Mouse (Mus musculus) C2C12 (cell line): ENCODE measurements around the gene Olfr794. TPM values are rescaled to one million over a fixed set of nuclear protein-coding genes. Genes with fewer than 3 reads are reported as not detected.

Experiments
- H3K27me3 ChIP-seq: one replicate; pipeline ENCODE4 v1.6.1; 2011; ENCODE audit not compliant: control insufficient read depth, insufficient read depth, insufficient read length
- H3K36me3 ChIP-seq: one replicate; pipeline ENCODE4 v1.6.1; 2011; ENCODE audit not compliant: control insufficient read depth, insufficient read depth
- H3K4me3 ChIP-seq: one replicate; pipeline ENCODE4 v1.5.1; 2011; ENCODE audit warnings: mild to moderate bottlenecking, control low read depth; ENCODE audit not compliant: poor library complexity, insufficient read depth, severe bottlenecking
- H3K79me2 ChIP-seq: one replicate; pipeline ENCODE4 v1.6.1; 2011; ENCODE audit not compliant: control insufficient read depth, insufficient read depth
- H3K79me3 ChIP-seq: one replicate; pipeline ENCODE4 v1.6.1; 2011; ENCODE audit warnings: low read depth, control low read depth
- H3ac ChIP-seq: one replicate; pipeline ENCODE3; 2011; ENCODE audit warnings: low read depth; ENCODE audit not compliant: control insufficient read depth, insufficient read length
- CEBPB ChIP-seq: IDR thresholded peaks from one replicate; pipeline ENCODE4 v1.6.1; 2011; ENCODE audit warnings: low read depth, mild to moderate bottlenecking, control low read depth, moderate library complexity
- CTCF ChIP-seq: IDR thresholded peaks from one replicate; pipeline ENCODE4 v1.5.1; 2011; ENCODE audit not compliant: control insufficient read depth, insufficient read depth, insufficient read length
- FOSL1 ChIP-seq: IDR thresholded peaks from one replicate; pipeline ENCODE4 v1.8.0; 2011; ENCODE audit warnings: mild to moderate bottlenecking, low read length; ENCODE audit not compliant: poor library complexity, insufficient read depth, severe bottlenecking
- MAX ChIP-seq: IDR thresholded peaks from one replicate; pipeline ENCODE4 v1.6.1; 2011; ENCODE audit warnings: mild to moderate bottlenecking, control low read depth
- MYOD1 ChIP-seq: IDR thresholded peaks from one replicate; pipeline ENCODE4 v1.6.1; 2011; ENCODE audit warnings: low read depth; ENCODE audit not compliant: control insufficient read depth, insufficient read length
- MYOG ChIP-seq: IDR thresholded peaks from one replicate; pipeline ENCODE4 v1.6.1; 2011; ENCODE audit not compliant: control insufficient read depth, insufficient read length; ENCODE audit errors: extremely low read depth
- USF1 ChIP-seq: IDR thresholded peaks from one replicate; pipeline ENCODE4 v1.6.1; 2011; ENCODE audit warnings: low read depth, mild to moderate bottlenecking, control low read depth, moderate library complexity
- microRNA-seq: library from miRNA; unstranded; fragments of <30 nt; microRNA quantifications from one replicate; pipeline ENCODE4, GENCODE M21; 2019; ENCODE audit warnings: borderline microRNAs expressed
- polyA plus RNA-seq: library from polyadenylated mRNA; unstranded; fragments of >200 nt; fragmentation: generic; extraction: Trizol; gene quantifications from one replicate; pipeline ENCODE4 v1.2.1, GENCODE M21; 2012; ENCODE audit warnings: missing spikeins

Olfr794 gene
- polyA plus RNA-seq, 1 experiment = not detected

- TF ChIP-seq MYOD1 (no peak), CTCF (no peak), MAX (no peak), CEBPB (no peak), USF1 (no peak), MYOG (no peak), FOSL1 (no peak)
- H3K4me3 ChIP-seq = no peak overlapping the region
- no peaks in the 10 kb centered on the region for H3K79me2 ChIP-seq
- no peaks in the 10 kb centered on the region for H3K27me3 ChIP-seq
- H3ac ChIP-seq = no peak overlapping the region
- H3K36me3 ChIP-seq = no peaks in the 10 kb centered on the region
- no peaks in the 10 kb centered on the region for H3K79me3 ChIP-seq
Observed at GRCm38 (mm10) chr10:129621724-129622123, 54.3 kb downstream of the Olfr794 start.

Small RNA genes lying within 50 kb of the gene (microRNA-seq; reads per million reads assigned to microRNA genes)
- gene Gm23252 = not detected

Other genes with a start within 250 kb of the Olfr794 start
- gene Olfr780, start 249.5 kb upstream of the Olfr794 start, polyA plus RNA-seq = not detected
- gene Olfr781, start 238.8 kb upstream of the Olfr794 start, polyA plus RNA-seq = not detected
- gene Olfr782, start 218.8 kb upstream of the Olfr794 start, polyA plus RNA-seq = not detected
- gene Olfr784, start 183.6 kb upstream of the Olfr794 start, polyA plus RNA-seq = 0.02 TPM
- gene Olfr785, start 162.2 kb upstream of the Olfr794 start, polyA plus RNA-seq = not detected
- gene Olfr786, start 140.3 kb upstream of the Olfr794 start, polyA plus RNA-seq = not detected
- not detected for gene Olfr787, start 105.8 kb upstream of the Olfr794 start, polyA plus RNA-seq
- not detected for gene Olfr788, start 96.7 kb upstream of the Olfr794 start, polyA plus RNA-seq
- not detected for gene Olfr789, start 82.9 kb upstream of the Olfr794 start, polyA plus RNA-seq
- gene Olfr790, start 69.2 kb upstream of the Olfr794 start, polyA plus RNA-seq = not detected
- not detected for gene Olfr791, start 45.9 kb upstream of the Olfr794 start, polyA plus RNA-seq
- not detected for gene Olfr792, start 28.5 kb upstream of the Olfr794 start, polyA plus RNA-seq
- gene Olfr796, start 44.9 kb downstream of the Olfr794 start, polyA plus RNA-seq = not detected
- gene Olfr798, start 60.3 kb downstream of the Olfr794 start, polyA plus RNA-seq = not detected
- gene Olfr799, start 69.8 kb downstream of the Olfr794 start, polyA plus RNA-seq = not detected
- gene Olfr800, start 90.0 kb downstream of the Olfr794 start, polyA plus RNA-seq = not detected
- gene Olfr801, start 106.2 kb downstream of the Olfr794 start, polyA plus RNA-seq = not detected
- not detected for gene Olfr802, start 120.5 kb downstream of the Olfr794 start, polyA plus RNA-seq
- not detected for gene Olfr803, start 126.6 kb downstream of the Olfr794 start, polyA plus RNA-seq
- gene Olfr804, start 135.6 kb downstream of the Olfr794 start, polyA plus RNA-seq = not detected
- gene Olfr805, start 161.7 kb downstream of the Olfr794 start, polyA plus RNA-seq = not detected
- not detected for gene Olfr806, start 174.3 kb downstream of the Olfr794 start, polyA plus RNA-seq
- gene Olfr807, start 190.1 kb downstream of the Olfr794 start, polyA plus RNA-seq = not detected
- gene Olfr808, start 197.8 kb downstream of the Olfr794 start, polyA plus RNA-seq = not detected
- not detected for gene Olfr809, start 207.0 kb downstream of the Olfr794 start, polyA plus RNA-seq
- not detected for gene Olfr810, start 227.3 kb downstream of the Olfr794 start, polyA plus RNA-seq
- not detected for gene Olfr811, start 236.7 kb downstream of the Olfr794 start, polyA plus RNA-seq